13 mouse cellular contexts compared by ENCODE assay signal in the genomic region with DNA sequence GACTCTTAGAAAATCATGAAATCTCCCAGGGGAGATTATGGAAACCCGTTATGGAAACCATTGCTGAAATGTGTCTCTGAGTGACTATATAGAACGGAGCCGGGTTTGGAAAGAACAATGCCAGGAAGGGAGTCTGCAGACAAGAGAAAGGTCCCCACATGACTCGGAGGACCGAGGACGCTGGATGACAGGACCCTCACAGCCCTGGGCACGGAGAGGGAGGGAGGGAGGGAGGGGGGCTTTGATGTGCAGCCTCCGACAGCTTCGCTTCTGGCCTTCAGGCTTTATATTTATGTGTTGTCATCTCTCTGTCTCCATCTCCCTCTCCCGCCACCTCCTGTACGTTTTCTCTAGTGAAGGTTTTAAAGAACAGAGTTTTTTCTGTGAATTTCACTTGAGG. TPM values are rescaled to one million over a fixed set of nuclear protein-coding genes. Genes with fewer than 3 reads are reported as not detected.
DNase-seq lines count a peak whose midpoint lies in the region; ATAC-seq and TF ChIP-seq lines count a peak whose summit lies in the region.
"Had no signal": no experiment of that assay in that cellular context is flagged by ENCODE, and none has a peak within 500 bp of the region (broad histone marks: within the 10 kb centered on the region; RNA-seq: fewer than 3 reads in every experiment).

No protein-coding gene starts in this region.

- intact Hi-C loops in gastrocnemius, adult 2 months (cut with DNase I): loop anchor here (5.0 kb wide), 3 partner anchors 51 to 276 kb away; a partner anchor contains a TSS

- H3K27ac ChIP-seq in gastrocnemius, adult 2 months: 0 out of 2 replicates have a peak overlapping the region, but pooled peaks have one; percentile 8
- no peak overlapping the region for H3K27ac ChIP-seq in lung, embryonic 15.5 days
- H3K27ac ChIP-seq in hindbrain, embryonic 15.5 days (replicated peaks): no peak overlapping the region
- no peak overlapping the region for H3K27ac ChIP-seq in neural tube, embryonic 15.5 days (replicated peaks)

- ATAC-seq in lung, embryonic 15.5 days (ENCODE audit: borderline replicate concordance, extremely low read depth, low FRiP score, low TSS enrichment): no peak
- no peak for ATAC-seq in hindbrain, embryonic 15.5 days (ENCODE audit: low FRiP score, low read depth)
- ATAC-seq in neural tube, embryonic 15.5 days (ENCODE audit: low FRiP score): no peak
- ATAC-seq: inflammation-experienced regulatory T-cells, adult 6 months had no signal

- peak overlapping the region; percentile 26; the same call in 1 of the 2 replicates for H3K4me3 ChIP-seq in gastrocnemius, adult 2 months
- no peak overlapping the region for H3K4me3 ChIP-seq in lung, embryonic 15.5 days
- 0 out of 2 replicates have a peak overlapping the region, but pooled peaks have one; percentile 8 for H3K4me3 ChIP-seq in hindbrain, embryonic 15.5 days
- H3K4me3 ChIP-seq in neural tube, embryonic 15.5 days (replicated peaks): peak overlapping the region; percentile 1; the same call in 1 of the 2 replicates
- H3K4me3 ChIP-seq: megakaryocyte, embryonic 14.5 days had no signal

- no peak overlapping the region for H3K9ac ChIP-seq in lung, embryonic 15.5 days
- H3K9ac ChIP-seq in hindbrain, embryonic 15.5 days: 0 out of 2 replicates have a peak overlapping the region, but pooled peaks have one; percentile 2
- no peak overlapping the region for H3K9ac ChIP-seq in neural tube, embryonic 15.5 days (replicated peaks)

- H3K9me3 ChIP-seq in lung, embryonic 15.5 days: no peaks in the 10 kb centered on the region
- no peaks in the 10 kb centered on the region for H3K9me3 ChIP-seq in hindbrain, embryonic 15.5 days
- no peaks in the 10 kb centered on the region for H3K9me3 ChIP-seq in neural tube, embryonic 15.5 days (replicated peaks)
- H3K9me3 ChIP-seq: megakaryocyte, embryonic 14.5 days had no signal

- no peak for TF ChIP-seq CTCF in gastrocnemius, adult 2 months (IDR thresholded peaks at IDR 0.05)

- H3K4me1 ChIP-seq in lung, embryonic 15.5 days: peaks cover 14% of the 10 kb centered on the region
- peaks cover 24% of the 10 kb centered on the region for H3K4me1 ChIP-seq in hindbrain, embryonic 15.5 days (replicated peaks)
- peaks cover 18% of the 10 kb centered on the region for H3K4me1 ChIP-seq in neural tube, embryonic 15.5 days

- no peaks in the 10 kb centered on the region for H3K36me3 ChIP-seq in lung, embryonic 15.5 days
- H3K36me3 ChIP-seq in hindbrain, embryonic 15.5 days: no peaks in the 10 kb centered on the region
- no peaks in the 10 kb centered on the region for H3K36me3 ChIP-seq in neural tube, embryonic 15.5 days

- WGBS in lung, embryonic 15.5 days: 38% methylated on average over 11 of the region's 11 CpGs
- 15% methylated on average over 11 of the region's 11 CpGs for WGBS in hindbrain, embryonic 15.5 days
- WGBS in neural tube, embryonic 15.5 days: 14% methylated on average over 11 of the region's 11 CpGs

- no peaks in the 10 kb centered on the region for H3K27me3 ChIP-seq in lung, embryonic 15.5 days
- no peaks in the 10 kb centered on the region for H3K27me3 ChIP-seq in hindbrain, embryonic 15.5 days
- H3K27me3 ChIP-seq in neural tube, embryonic 15.5 days (replicated peaks): 0 out of 2 replicates have a peak, but pooled peaks cover 3% of the 10 kb centered on the region

- 0 out of 2 replicates have a peak overlapping the region, but pooled peaks have one; percentile 8 for H3K4me2 ChIP-seq in lung, embryonic 15.5 days
- peak overlapping the region; percentile 43 for H3K4me2 ChIP-seq in hindbrain, embryonic 15.5 days
- peak overlapping the region; percentile 47 for H3K4me2 ChIP-seq in neural tube, embryonic 15.5 days

- no peak for DNase-seq in gastrocnemius, adult 2 months
- no peak for DNase-seq in gastrocnemius, adult 18-20 months (ENCODE audit: low spot score)
- DNase-seq in lung, postnatal 36 days: no peak
- DNase-seq in Muller cell, postnatal 12 days (ENCODE audit: inconsistent ontology term): no peak
- no peak for DNase-seq in left cerebral cortex, adult 18-20 months (ENCODE audit: low spot score in 2 of 2)
- DNase-seq: adrenal gland, adult 2 months; gastrocnemius, postnatal 10 days; thymus, postnatal 36 days had no signal

RNA-seq across cellular contexts. Expression of a gene that starts 11.5 kb away (rescaled TPM):
- total RNA-seq in gastrocnemius, adult 2 months (2021): 10 to 100 TPM; 10.3 to 10.4 TPM
- 10 to 100 TPM; 10.4 to 11.5 TPM for total RNA-seq in gastrocnemius, adult 18-20 months (2021)
- polyA plus RNA-seq in lung, embryonic 15.5 days (2015; fragmentation: Nextera tagmentation; extraction: Ambion mirVana): 4.5 and 4.6 TPM in 2 replicates
- 2.3 and 2.4 TPM in 2 replicates for polyA plus RNA-seq in hindbrain, embryonic 15.5 days (2015; fragmentation: Nextera tagmentation; extraction: Ambion mirVana)
- 2.1 and 4.1 TPM in 2 replicates for polyA plus RNA-seq in neural tube, embryonic 15.5 days (2015; fragmentation: Nextera tagmentation; extraction: Ambion mirVana)
- total RNA-seq in left cerebral cortex, adult 18-20 months (2021): 10 to 100 TPM; 40.0 to 42.2 TPM

RNA-seq across cellular contexts. Expression of a gene that starts 53.1 kb away (rescaled TPM):
- 1 to 10 TPM in 1 of 2 experiments, under 1 TPM in 1; 0.64 to 2.3 TPM for total RNA-seq in gastrocnemius, adult 2 months (2021)
- 1 to 10 TPM; 2.6 to 2.9 TPM for total RNA-seq in gastrocnemius, adult 18-20 months (2021)
- polyA plus RNA-seq in lung, embryonic 15.5 days (2015; fragmentation: Nextera tagmentation; extraction: Ambion mirVana): 7.7 and 8.2 TPM in 2 replicates
- polyA plus RNA-seq in hindbrain, embryonic 15.5 days (2015; fragmentation: Nextera tagmentation; extraction: Ambion mirVana): 4.9 and 6.6 TPM in 2 replicates
- polyA plus RNA-seq in neural tube, embryonic 15.5 days (2015; fragmentation: Nextera tagmentation; extraction: Ambion mirVana): 3.6 and 5.2 TPM in 2 replicates
- total RNA-seq in left cerebral cortex, adult 18-20 months (2021): 1 to 10 TPM; 1.2 to 2.0 TPM
